Mouse (Mus musculus) megakaryocyte, embryonic 14.5 days (primary cell): ENCODE results near the gene Eomes.

Source experiments
- FLI1 ChIP-seq: IDR thresholded peaks from 2 replicates; pipeline ENCODE4 v1.6.1; 2012; ENCODE audit warnings: low read length, inconsistent platforms, mixed read lengths
- GATA1 ChIP-seq: IDR thresholded peaks from 3 replicates; pipeline ENCODE4 v1.6.1; 2012; ENCODE audit warnings: mixed read lengths, low read length, inconsistent platforms, borderline replicate concordance

DNA sequence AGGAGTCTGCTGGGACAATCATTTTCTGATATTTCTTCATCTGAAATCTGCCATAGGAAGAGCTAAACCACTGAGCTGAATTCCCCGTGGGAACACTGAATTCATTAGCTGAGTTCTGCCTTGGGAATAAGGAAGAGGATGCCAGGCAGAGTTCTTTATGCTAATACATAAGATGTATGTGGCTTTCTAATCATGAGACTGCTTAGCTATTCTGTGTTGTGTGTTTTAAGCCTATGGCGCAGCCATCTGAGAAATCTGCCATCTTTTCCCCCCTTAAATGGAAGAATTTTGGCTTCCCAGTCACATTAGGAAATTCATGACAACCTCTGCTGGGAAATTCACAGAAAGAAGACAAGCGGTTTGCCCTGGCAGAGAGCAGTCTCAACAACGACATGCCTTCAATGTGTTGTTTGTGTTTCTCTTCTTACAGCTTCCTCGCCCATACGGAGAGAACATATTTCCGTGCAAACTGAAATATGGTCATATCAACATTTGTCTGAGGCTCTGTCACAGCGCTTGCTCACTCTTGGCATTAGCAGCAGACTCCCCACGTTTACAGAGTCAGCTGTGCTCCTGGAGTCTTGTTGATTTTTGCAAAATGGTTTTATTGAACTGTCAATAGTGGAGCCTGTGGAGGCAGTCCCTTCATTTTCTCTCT, 22.7 kb upstream of the Eomes start:
- TF ChIP-seq FLI1: no peak
- TF ChIP-seq GATA1: no peak
